Mouse (Mus musculus) forebrain, embryonic 14.5 days (tissue): ENCODE results near the gene Ccdc152. TPM values are rescaled to one million over a fixed set of nuclear protein-coding genes. Genes with fewer than 3 reads are reported as not detected.

Experiments used
- ATAC-seq: fragments of 200-750 bp; cut with Nextera tagmentation; 2 replicates; pipeline ENCODE4 v1.8.0; 2017; ENCODE audit warnings: mild to moderate bottlenecking, moderate library complexity
- DNase-seq: peaks from one replicate; pipeline ENCODE4 v3.0.0-alpha.2; 2015; ENCODE audit warnings: low spot score
- H3K27ac ChIP-seq: fragments of 300-500 bp; sonication (generic); 2 replicates; pipeline ENCODE4 v1.5.1; 2014; ENCODE audit warnings: low read depth, mild to moderate bottlenecking, control low read depth, low read length, moderate library complexity
- H3K27me3 ChIP-seq: fragments of 300-500 bp; sonication (generic); replicated peaks from 2 replicates; pipeline ENCODE4 v1.6.1; 2014; ENCODE audit warnings: low read length, control low read depth, mixed read lengths; ENCODE audit not compliant: control insufficient read depth, insufficient read depth
- H3K36me3 ChIP-seq: fragments of 300-500 bp; sonication (generic); 2 replicates; pipeline ENCODE4 v1.6.1; 2014; ENCODE audit warnings: low read length, control low read depth; ENCODE audit not compliant: control insufficient read depth, insufficient read depth
- H3K4me1 ChIP-seq: fragments of 300-500 bp; sonication (generic); 2 replicates; pipeline ENCODE4 v1.6.1; 2014; ENCODE audit warnings: antibody characterized with exemption, low read length, control low read depth; ENCODE audit not compliant: control insufficient read depth, insufficient read depth
- H3K4me2 ChIP-seq: fragments of 300-500 bp; sonication (generic); 2 replicates; pipeline ENCODE4 v1.6.1; 2014; ENCODE audit warnings: mild to moderate bottlenecking, control low read depth, low read length
- H3K4me3 ChIP-seq: fragments of 300-500 bp; sonication (generic); 2 replicates; pipeline ENCODE4 v1.5.1; 2014; ENCODE audit warnings: low read depth, low read length, control low read depth
- H3K9ac ChIP-seq: fragments of 300-500 bp; sonication (generic); 2 replicates; pipeline ENCODE4 v1.6.1; 2014; ENCODE audit warnings: mild to moderate bottlenecking, low read length, control low read depth, moderate library complexity
- H3K9me3 ChIP-seq: fragments of 300-500 bp; sonication (generic); replicated peaks from 2 replicates; pipeline ENCODE4 v1.6.1; 2016; ENCODE audit warnings: low read length, control low read depth, mixed read lengths; ENCODE audit not compliant: control insufficient read depth
- WGBS: fragments of 180-500 bp; shearing (Covaris S2); extraction: QIAGEN DNeasy Blood & Tissue Kit; methylation state at CpG from one replicate; pipeline ENCODE4 v1.1.7; 2014; 5-methylcytosine and 5-hydroxymethylcytosine counted together
- polyA plus RNA-seq: library from polyadenylated mRNA; unstranded; fragments of >200 nt; fragmentation: Nextera tagmentation; extraction: Ambion mirVana; gene quantifications from 2 replicates; pipeline ENCODE4 v1.2.1, GENCODE M21; 2014

The Ccdc152 gene
- polyA plus RNA-seq, 1 experiment from 2014 or later: 0.15 TPM

DNA sequence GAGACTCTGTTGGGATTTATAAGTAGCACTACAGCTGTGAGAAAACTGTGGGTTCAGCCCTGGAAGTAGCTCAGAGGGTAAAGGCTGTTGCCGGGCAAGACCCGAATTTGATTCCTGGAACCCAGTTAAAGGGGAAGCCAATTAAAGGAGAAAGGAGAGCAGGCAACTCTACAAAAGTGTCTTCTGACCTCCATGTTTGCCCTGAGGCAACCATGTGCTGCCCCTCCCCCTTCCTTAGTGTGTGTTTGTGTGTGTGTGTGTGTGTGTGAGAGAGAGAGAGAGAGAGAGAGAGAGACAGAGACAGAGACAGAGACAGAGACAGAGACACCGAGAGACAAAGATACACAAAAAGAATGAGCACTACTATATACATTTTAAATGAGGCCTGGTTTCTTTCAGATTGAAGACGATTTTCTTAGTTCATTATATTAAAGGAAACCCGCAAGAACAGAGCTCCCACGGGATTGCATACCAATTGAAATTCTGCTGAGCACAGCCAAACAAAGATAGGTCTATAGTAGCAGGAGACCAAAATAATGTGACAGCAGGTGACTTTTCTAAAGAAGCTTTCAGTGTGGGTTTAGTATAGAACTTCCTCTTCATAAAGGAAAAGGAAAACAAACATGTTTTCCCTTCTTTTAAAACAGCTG lies 33.2 kb downstream of the Ccdc152 start:
- no peak overlapping the region for H3K4me3 ChIP-seq
- no peak overlapping the region for H3K9ac ChIP-seq
- DNase-seq (no peak), ATAC-seq (peak; percentile 37; the same call in 1 of the 2 replicates)
- peaks cover 4% of the 10 kb centered on the region; the same call in 1 of the 2 replicates for H3K4me1 ChIP-seq
- H3K36me3 ChIP-seq: no peaks in the 10 kb centered on the region
- H3K9me3 ChIP-seq: no peaks in the 10 kb centered on the region
- WGBS: 9% methylated on average over 6 of the region's 6 CpGs
- H3K27ac ChIP-seq: no peak overlapping the region
- peak overlapping the region; percentile 40 for H3K4me2 ChIP-seq
- H3K27me3 ChIP-seq: no peaks in the 10 kb centered on the region

DNA sequence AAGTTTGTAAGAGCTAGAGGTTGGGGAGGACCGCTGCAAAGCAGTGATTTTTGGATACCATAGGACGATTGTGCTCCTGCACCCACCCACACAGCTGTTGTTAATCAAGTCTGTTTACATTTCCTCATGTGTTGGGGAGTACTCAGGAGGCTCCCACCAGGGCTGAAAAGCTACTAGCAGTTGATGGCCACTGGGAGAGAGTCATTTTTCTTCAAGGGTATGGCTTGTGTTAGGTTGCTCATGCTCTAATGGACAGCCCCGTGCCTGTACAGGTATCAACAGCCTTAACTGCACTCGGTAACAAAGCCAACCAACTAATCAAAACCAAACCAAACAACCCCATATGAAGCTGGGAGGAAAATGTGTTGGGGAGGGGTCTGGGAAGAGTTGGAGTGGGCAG lies 33.8 kb downstream of the Ccdc152 start:
- H3K27me3 ChIP-seq: no peaks in the 10 kb centered on the region
- no peaks in the 10 kb centered on the region for H3K9me3 ChIP-seq
- ATAC-seq (no peak), DNase-seq (no peak)
- H3K27ac ChIP-seq: no peak overlapping the region
- H3K9ac ChIP-seq: no peak overlapping the region
- no peak overlapping the region for H3K4me3 ChIP-seq
- no peaks in the 10 kb centered on the region for H3K36me3 ChIP-seq
- no peak overlapping the region for H3K4me2 ChIP-seq
- WGBS: 83% methylated on average over 4 of the region's 4 CpGs
- peaks cover 4% of the 10 kb centered on the region; the same call in 1 of the 2 replicates for H3K4me1 ChIP-seq

DNA sequence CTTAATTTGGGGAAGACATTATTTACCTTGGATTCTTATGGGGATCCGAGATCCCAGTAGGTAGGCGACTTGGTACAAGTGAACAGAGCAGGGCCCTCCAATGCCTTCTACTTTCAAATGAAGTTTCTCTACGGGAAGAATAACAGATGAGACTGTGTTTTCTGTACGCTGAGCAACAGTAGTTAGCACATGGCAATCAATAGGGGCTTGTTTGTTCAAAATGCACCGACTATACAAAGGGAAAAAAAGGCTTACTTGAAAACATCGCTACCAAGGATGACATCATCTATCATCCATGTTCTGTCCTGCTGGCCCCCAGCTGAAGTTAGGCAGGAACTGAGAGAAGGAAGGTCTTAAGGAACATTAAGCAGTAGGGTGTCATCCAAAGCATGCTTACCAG lies 35.1 kb downstream of the Ccdc152 start, which contains the start of gene Selenop:
Gene Selenop, plus strand, starts transcription at position 301 of the 400 bp plus-strand sequence.
- H3K4me2 ChIP-seq: no peak within 1 kb of the TSS
- H3K27me3 ChIP-seq: no peaks in the 10 kb centered on the region
- H3K4me3 ChIP-seq: no peak within 1 kb of the TSS
- DNase-seq: no peak
- H3K27ac ChIP-seq: no peak within 1 kb of the TSS
- H3K36me3 ChIP-seq: no peaks in the 10 kb centered on the region
- ATAC-seq: no peak
- 74% methylated on average over 6 of the region's 6 CpGs for WGBS
- H3K9ac ChIP-seq: no peak within 1 kb of the TSS
- no peaks in the 10 kb centered on the region for H3K9me3 ChIP-seq
- H3K4me1 ChIP-seq: peaks cover 4% of the 10 kb centered on the region; the same call in 1 of the 2 replicates

DNA sequence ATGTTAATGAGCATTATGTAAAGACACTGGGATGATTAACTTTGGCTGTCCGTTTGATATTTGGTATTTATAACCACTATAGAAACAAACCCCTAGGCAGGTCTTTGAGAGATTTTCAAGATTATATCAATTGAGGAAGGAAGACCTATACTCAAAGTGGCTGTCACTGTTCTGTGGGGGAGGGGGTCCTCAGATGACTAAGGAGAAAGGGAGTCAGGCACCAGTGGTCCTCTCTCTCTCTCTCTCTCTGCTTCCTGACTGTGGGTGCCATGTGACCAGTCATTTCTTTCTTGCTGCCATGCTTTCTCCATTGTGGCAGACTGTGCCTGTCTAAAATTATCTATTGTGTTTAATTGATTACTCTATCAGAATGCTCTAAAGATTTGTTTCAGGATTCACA lies 38.5 kb downstream of the Ccdc152 start:
- ATAC-seq: no peak

DNA sequence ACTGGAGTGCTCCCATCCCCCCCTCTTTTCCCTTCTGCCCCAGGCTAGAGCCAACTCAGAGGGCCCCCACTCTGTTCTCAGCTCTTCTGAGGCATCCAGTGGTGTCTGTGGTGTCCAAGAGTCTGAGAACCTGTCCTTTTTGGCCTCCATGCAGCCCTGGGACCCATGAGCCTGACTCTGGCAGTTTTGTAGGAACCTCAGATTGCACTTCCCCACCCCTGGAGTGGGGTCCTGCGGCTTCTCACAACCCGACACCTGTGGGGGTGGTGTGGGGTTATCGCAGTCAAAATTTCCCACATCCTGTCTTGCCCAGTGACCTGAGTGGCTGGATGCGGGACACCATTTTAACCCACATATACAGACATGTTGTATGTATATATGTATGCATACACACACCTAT lies 39.0 kb downstream of the Ccdc152 start:
- Histone ChIP-seq H3K4me2 (no peak overlapping the region), H3K4me1 (no peaks in the 10 kb centered on the region), H3K9ac (no peak overlapping the region), H3K27ac (no peak overlapping the region), H3K9me3 (no peaks in the 10 kb centered on the region), H3K27me3 (no peaks in the 10 kb centered on the region), H3K36me3 (no peaks in the 10 kb centered on the region), H3K4me3 (no peak overlapping the region)
- DNase-seq (no peak), ATAC-seq (no peak)
- WGBS: 96% methylated on average over 4 of the region's 4 CpGs

More for the DNA sequence above, 38.5 kb downstream of the Ccdc152 start:
- no peaks in the 10 kb centered on the region for H3K36me3 ChIP-seq
- H3K4me1 ChIP-seq: no peaks in the 10 kb centered on the region
- H3K9ac ChIP-seq: no peak overlapping the region
- WGBS: 85% methylated on average over 1 of the region's 1 CpGs
- DNase-seq: no peak
- no peak overlapping the region for H3K4me2 ChIP-seq
- no peak overlapping the region for H3K27ac ChIP-seq
- H3K4me3 ChIP-seq: no peak overlapping the region
- H3K9me3 ChIP-seq: no peaks in the 10 kb centered on the region
- no peaks in the 10 kb centered on the region for H3K27me3 ChIP-seq

DNA sequence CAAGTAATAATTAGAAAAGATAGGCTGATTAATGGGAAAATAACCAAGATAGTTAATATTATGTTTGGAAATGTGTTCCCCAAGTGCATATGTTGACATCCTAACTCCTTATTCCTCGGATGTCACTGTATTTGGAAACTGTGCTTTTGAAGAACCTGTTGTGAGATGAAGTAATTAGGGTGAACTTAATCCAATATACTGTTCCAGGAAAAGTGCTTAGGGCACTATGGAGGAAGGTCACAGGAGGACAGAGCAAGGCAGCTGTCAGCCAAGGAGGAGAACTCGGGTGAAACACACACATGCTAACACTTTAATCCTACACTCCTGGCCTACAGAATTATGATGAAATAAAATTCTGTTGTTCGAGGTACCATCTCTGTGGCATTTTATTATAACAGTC lies 40.4 kb downstream of the Ccdc152 start:
- no peaks in the 10 kb centered on the region for H3K27me3 ChIP-seq
- H3K4me3 ChIP-seq: no peak overlapping the region
- no peaks in the 10 kb centered on the region for H3K4me1 ChIP-seq
- H3K9ac ChIP-seq: no peak overlapping the region
- H3K9me3 ChIP-seq: no peaks in the 10 kb centered on the region
- DNase-seq: no peak
- ATAC-seq: no peak
- 72% methylated on average over 3 of the region's 3 CpGs for WGBS
- no peak overlapping the region for H3K4me2 ChIP-seq
- H3K27ac ChIP-seq: no peak overlapping the region
- no peaks in the 10 kb centered on the region for H3K36me3 ChIP-seq

DNA sequence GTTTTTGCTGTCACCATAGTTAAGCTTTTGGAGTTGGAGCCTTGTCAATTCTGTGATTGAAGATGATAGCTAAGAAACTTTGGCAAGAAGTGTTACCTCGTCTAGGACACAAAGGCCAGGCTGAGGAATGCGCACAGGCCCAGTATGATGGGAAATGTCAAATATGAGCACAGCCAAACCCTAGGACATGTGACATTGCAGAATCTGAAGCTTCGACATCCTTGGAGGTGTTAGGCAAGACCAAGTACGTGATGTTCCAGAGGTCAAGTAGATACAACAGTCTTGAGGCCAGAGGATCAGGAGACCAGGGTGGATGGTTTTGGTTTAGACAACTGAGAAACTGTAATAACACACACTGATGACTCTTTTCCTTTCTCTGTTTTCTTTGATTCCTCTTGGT lies 43.0 kb downstream of the Ccdc152 start:
- Histone ChIP-seq H3K27ac (no peak overlapping the region), H3K4me1 (no peaks in the 10 kb centered on the region), H3K27me3 (no peaks in the 10 kb centered on the region), H3K4me3 (no peak overlapping the region), H3K9me3 (no peaks in the 10 kb centered on the region), H3K36me3 (no peaks in the 10 kb centered on the region), H3K4me2 (no peak overlapping the region), H3K9ac (no peak overlapping the region)
- DNase-seq (no peak), ATAC-seq (no peak)
- 89% methylated on average over 4 of the region's 4 CpGs for WGBS

DNA sequence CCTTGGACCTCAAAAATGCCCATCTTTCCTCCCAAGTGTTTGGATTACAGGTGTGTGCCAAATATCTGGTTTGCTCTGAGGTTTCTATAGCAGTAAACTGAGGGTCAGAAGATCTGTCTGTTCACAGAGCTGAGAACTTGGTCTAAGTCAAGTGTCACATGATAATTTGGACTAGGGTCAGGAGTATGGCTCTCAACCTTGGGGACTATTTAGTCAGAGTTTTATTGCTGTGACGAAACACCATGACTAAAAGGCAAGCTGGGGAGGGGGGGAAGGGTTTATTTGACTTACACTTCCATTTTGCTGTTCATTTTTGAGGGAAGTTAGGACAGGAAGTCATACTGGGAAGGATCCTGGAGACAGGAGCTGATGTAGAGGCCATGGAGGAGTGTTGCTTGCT lies 44.3 kb downstream of the Ccdc152 start:
- no peak for DNase-seq
- Histone ChIP-seq H3K27me3 (no peaks in the 10 kb centered on the region), H3K4me3 (no peak overlapping the region), H3K4me2 (no peak overlapping the region), H3K27ac (no peak overlapping the region), H3K36me3 (no peaks in the 10 kb centered on the region), H3K9me3 (no peaks in the 10 kb centered on the region), H3K4me1 (no peaks in the 10 kb centered on the region), H3K9ac (no peak overlapping the region)
- no peak for ATAC-seq
- 87% methylated on average over 1 of the region's 1 CpGs for WGBS

DNA sequence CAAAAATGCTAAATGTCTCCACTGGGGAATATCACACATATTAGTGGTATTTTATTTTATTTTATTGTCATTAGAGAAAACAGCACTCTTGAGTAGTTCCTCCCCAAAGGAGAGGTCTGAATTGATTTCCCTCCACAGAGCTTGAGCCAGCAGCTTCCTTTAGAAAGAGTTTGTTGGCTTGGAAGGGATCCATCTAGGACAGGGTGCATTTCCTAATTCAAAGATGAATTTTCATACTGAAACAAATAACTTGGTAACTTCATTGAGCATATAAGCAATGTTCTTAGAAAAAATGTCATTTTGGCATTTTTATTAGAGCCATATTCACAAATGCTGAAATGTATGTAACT lies 51.6 kb downstream of the Ccdc152 start:
- Histone ChIP-seq H3K9ac (no peak overlapping the region), H3K4me1 (no peaks in the 10 kb centered on the region), H3K36me3 (no peaks in the 10 kb centered on the region), H3K9me3 (no peaks in the 10 kb centered on the region), H3K4me2 (no peak overlapping the region), H3K27me3 (no peaks in the 10 kb centered on the region), H3K4me3 (no peak overlapping the region), H3K27ac (no peak overlapping the region)
- DNase-seq (no peak), ATAC-seq (no peak)
